Mouse (Mus musculus) right cerebral cortex, postnatal 36 days (tissue): Measurements from ENCODE around the gene Ptbp2.

ENCODE experiments used
- DNase-seq, 2 experiments: peaks; one replicate each; pipeline ENCODE4 v3.0.0; 2022; ENCODE audit warnings: low spot score in 2 of 2, mixed read lengths in 1 of 2

Ptbp2 gene

DNA sequence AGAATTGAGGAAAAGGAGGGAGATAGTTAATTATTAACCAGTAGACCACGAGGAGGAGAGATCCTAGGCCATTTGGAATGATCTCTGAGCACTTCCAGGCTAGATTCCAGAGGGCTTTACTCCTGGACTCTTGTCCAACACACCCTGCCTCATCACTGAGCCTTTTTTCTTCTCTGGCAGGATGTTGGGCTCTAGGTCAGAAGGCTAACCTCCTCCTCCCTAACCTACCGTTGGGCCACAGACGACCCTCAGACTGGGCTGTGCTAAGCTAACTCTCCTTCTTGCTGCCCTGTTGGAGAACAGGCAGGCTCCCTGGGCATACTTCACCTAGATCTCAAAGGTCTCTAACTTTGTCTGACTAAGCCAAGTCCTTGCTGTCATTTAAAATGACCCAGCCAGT is 82.8 kb downstream of the Ptbp2 start:
- DNase-seq, result no peak

- no peak for DNase-seq
These were observed 99.5 kb downstream of the Ptbp2 start for GRCm38 (mm10) chr3:119684741-119685140.
